Mouse (Mus musculus) limb, embryonic 14.5 days (tissue): Measurements from ENCODE around the gene Sp6. TPM values are rescaled to one million over a fixed set of nuclear protein-coding genes. Genes with fewer than 3 reads are reported as not detected.

Experiments
- ATAC-seq: fragments of 200-750 bp; cut with Nextera tagmentation; 2 replicates; pipeline ENCODE4 v1.8.0; 2017; ENCODE audit warnings: low read depth, moderate number of reproducible peaks, moderate TSS enrichment; ENCODE audit not compliant: low FRiP score
- DNase-seq: peaks from one replicate; pipeline ENCODE4 v3.0.0-alpha.2; 2015; ENCODE audit warnings: low spot score
- H3K27ac ChIP-seq: fragments of 300-500 bp; sonication (generic); replicated peaks from 2 replicates; pipeline ENCODE4 v1.5.1; 2014; ENCODE audit warnings: low read depth, mild to moderate bottlenecking, low read length, moderate library complexity, mixed read lengths
- H3K27me3 ChIP-seq: fragments of 300-500 bp; sonication (generic); 2 replicates; pipeline ENCODE4 v1.6.1; 2014; ENCODE audit warnings: low read length, mixed read lengths; ENCODE audit not compliant: control insufficient read depth, insufficient read depth
- H3K36me3 ChIP-seq: fragments of 300-500 bp; sonication (generic); 2 replicates; pipeline ENCODE4 v1.6.1; 2014; ENCODE audit warnings: mild to moderate bottlenecking, low read length, moderate library complexity, mixed read lengths; ENCODE audit not compliant: control insufficient read depth, insufficient read depth
- H3K4me1 ChIP-seq: fragments of 300-500 bp; sonication (generic); 2 replicates; pipeline ENCODE4 v1.6.1; 2014; ENCODE audit warnings: antibody characterized with exemption, low read length, mixed read lengths; ENCODE audit not compliant: control insufficient read depth, insufficient read depth
- H3K4me2 ChIP-seq: fragments of 300-500 bp; sonication (generic); replicated peaks from 2 replicates; pipeline ENCODE4 v1.6.1; 2014; ENCODE audit warnings: low read depth, mild to moderate bottlenecking, low read length, moderate library complexity; ENCODE audit not compliant: severe bottlenecking
- H3K4me3 ChIP-seq: fragments of 300-500 bp; sonication (generic); replicated peaks from 2 replicates; pipeline ENCODE4 v1.5.1; 2014; ENCODE audit warnings: low read length
- H3K9ac ChIP-seq: fragments of 300-500 bp; sonication (generic); 2 replicates; pipeline ENCODE4 v1.6.1; 2014; ENCODE audit warnings: mild to moderate bottlenecking, low read depth, low read length, moderate library complexity; ENCODE audit not compliant: severe bottlenecking
- H3K9me3 ChIP-seq: fragments of 300-500 bp; sonication (generic); 2 replicates; pipeline ENCODE4 v1.6.1; 2016; ENCODE audit warnings: low read length; ENCODE audit not compliant: control insufficient read depth
- POLR2A ChIP-seq: fragments of 200-500 bp; IDR thresholded peaks from 2 replicates; pipeline ENCODE4 v1.8.0; 2012; ENCODE audit warnings: inconsistent platforms, mild to moderate bottlenecking, moderate library complexity, borderline replicate concordance; ENCODE audit not compliant: insufficient read depth, insufficient read length; ENCODE audit errors: extremely low read depth
- WGBS: fragments of 180-500 bp; shearing (Covaris S2); extraction: QIAGEN DNeasy Blood & Tissue Kit; methylation state at CpG from one replicate; pipeline ENCODE4 v1.1.7; 2014; 5-methylcytosine and 5-hydroxymethylcytosine counted together
- polyA plus RNA-seq, 2 experiments: library from polyadenylated mRNA; depleted of rRNA in 1 of 2; stranded (reverse) in 1 of 2; unstranded in 1 of 2; fragments of >200 nt; fragmentation: Nextera tagmentation in 1 of 2; extraction: Ambion mirVana in 1 of 2; gene quantifications; 2 replicates each; pipeline versions ENCODE4 v1.2.1 to v1.2.3; 2012 to 2014

Sp6 gene
- polyA plus RNA-seq, 2 experiments = 4.5 to 5.6 TPM

DNA sequence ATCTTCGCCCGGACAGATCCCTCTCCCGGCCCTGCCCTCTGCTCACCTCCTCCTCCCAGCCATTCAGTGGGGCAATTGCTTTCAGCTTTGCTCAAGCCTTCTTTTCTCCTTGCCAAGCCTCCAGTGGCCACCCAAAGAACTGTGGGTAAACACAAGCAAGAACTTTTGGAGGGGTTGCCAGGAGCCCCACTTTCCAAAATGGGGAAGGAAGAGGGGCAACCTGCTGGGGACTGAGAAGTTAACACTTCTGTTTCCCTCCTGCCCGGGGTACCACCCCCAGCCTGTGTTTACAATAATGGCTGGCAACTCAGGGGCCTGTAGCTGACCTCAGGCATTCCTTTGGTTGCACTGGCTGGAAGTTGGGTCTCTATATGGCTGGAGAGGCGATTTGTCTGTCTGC, 10.0 kb upstream of the Sp6 start:
- Histone ChIP-seq H3K9ac (no peak overlapping the region), H3K36me3 (no peaks in the 10 kb centered on the region), H3K4me1 (no peaks in the 10 kb centered on the region), H3K4me3 (no peak overlapping the region), H3K27me3 (no peaks in the 10 kb centered on the region), H3K27ac (no peak overlapping the region), H3K4me2 (no peak overlapping the region), H3K9me3 (no peaks in the 10 kb centered on the region)
- TF ChIP-seq POLR2A = no peak
- ATAC-seq = no peak
- WGBS = 25% methylated on average over 5 of the region's 5 CpGs
- no peak for DNase-seq

DNA sequence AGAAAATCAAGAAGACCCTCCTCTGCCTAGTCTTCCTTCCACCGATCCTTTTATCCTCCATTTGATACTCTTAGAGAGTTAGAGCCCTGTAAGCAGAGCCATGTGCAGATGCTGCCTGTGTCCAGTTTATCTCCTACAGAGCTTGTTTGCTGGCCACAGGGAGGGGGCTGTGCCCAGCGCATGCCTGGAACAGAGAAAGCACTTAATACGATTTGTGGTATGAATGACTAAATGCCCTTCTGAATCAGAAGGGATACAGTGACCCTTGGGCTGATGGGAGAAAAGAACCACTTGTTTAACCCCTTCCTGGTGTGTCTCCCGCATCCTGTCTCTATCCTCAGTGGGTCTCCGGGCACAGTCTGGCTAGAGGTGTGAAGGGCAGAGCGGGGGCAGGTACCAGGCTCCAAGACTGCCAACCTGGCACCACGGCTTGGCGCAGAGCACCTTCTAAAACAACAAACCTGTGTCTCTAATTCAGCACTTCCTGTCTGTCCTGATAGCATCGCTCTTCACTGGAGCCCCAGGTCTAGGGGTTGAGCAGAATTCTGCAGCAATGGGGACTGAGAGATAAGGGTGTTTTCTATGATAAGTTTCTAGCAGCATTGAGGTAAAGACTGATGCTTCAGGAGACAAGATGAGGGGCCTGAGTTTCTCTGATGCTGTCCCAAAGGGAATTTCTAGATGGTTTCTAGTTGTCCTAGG, 6.0 kb upstream of the Sp6 start:
- no peak for DNase-seq
- WGBS = 59% methylated on average over 9 of the region's 9 CpGs
- no peaks in the 10 kb centered on the region for H3K27me3 ChIP-seq

DNA sequence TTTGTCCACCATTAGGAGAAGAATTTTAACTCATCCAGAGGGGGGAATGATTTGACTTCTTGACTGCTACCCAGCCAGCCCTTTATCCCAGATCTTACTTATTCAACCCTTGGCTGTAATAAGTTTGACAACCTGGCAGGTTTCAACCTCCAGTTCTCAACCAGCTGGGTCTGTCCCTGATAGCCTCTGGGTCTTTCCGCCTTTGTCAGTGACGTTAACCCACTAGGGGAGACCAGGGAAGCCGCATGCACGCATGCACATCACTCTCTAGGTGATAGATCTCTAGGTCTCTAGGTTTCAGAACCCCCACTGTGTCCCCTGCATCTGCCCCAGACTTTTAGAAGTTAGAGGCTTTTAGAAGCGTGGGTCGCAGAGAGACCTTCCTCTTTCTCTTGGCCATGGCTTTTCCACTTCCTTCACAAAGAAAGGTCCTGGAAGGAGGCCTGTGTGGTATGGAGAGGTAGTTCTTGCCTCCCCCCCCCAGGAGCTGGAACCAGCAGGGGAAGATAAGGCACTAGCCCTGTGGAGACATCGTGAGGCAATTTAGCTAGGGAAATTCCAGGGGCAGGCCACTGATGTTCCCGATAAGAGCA, 3.9 kb upstream of the Sp6 start:
- Histone ChIP-seq H3K4me1 (no peaks in the 10 kb centered on the region), H3K4me2 (no peak overlapping the region), H3K36me3 (no peaks in the 10 kb centered on the region), H3K27me3 (no peaks in the 10 kb centered on the region; the same call in 1 of the 2 replicates), H3K27ac (no peak overlapping the region), H3K4me3 (no peak overlapping the region), H3K9ac (no peak overlapping the region), H3K9me3 (no peaks in the 10 kb centered on the region)
- no peak for DNase-seq
- 43% methylated on average over 8 of the region's 8 CpGs for WGBS
- no peak for ATAC-seq
- no peak for TF ChIP-seq POLR2A

More for the DNA sequence above, 6.0 kb upstream of the Sp6 start:
- ATAC-seq = no peak
- H3K4me1 ChIP-seq = no peaks in the 10 kb centered on the region
- H3K4me3 ChIP-seq = no peak overlapping the region
- H3K9ac ChIP-seq = no peak overlapping the region
- no peaks in the 10 kb centered on the region for H3K9me3 ChIP-seq
- no peak for TF ChIP-seq POLR2A
- H3K4me2 ChIP-seq = no peak overlapping the region
- H3K36me3 ChIP-seq = no peaks in the 10 kb centered on the region
- H3K27ac ChIP-seq = no peak overlapping the region

DNA sequence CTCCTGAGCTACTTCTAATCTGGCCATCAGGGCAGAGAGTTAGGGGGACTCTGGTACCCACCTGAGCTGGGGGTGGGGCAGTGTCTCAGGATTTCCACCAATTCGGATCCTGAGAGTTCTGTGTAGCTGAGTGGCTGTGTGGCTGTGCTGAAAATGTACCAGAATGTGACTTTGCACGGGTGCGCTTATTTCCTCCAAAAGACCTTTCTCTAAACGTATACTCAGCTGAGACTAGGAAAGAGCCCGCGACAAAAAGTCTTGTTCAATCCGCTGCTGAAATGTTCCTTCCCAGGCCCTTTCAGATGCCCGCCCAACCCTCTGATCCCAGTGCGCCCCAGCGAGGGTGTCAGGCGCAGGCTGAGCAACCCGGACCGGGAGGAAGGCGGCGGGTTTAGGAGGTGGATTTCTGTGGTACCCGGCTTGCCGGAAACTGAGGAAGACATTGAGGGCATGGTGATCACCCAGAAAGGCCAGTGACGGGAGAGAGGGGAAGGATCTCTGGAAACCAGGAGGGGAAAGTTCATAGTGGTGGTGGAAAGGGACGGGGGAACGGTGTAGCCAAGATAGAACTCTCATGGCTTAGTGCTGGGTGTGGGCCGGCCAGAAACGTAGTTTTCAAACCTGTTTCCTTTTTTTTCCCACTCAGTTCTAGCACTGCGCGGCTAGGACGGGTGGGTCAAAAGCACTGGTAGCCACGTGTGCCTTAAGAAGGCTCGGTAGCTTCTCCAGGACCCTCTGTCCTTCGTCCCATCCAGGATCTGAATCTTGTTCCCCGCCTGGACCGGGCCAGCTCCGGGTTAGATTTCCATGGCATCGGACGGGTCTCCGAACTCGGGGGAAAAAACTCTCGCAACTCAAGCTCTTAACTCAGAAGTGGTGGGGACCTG, 4.7 kb downstream of the Sp6 start:
- DNase-seq = no peak
- Histone ChIP-seq H3K36me3 (no peaks in the 10 kb centered on the region), H3K4me1 (peaks cover 9% of the 10 kb centered on the region; the same call in 1 of the 2 replicates), H3K4me2 (peak overlapping the region; percentile 66), H3K27ac (no peak overlapping the region), H3K9me3 (no peaks in the 10 kb centered on the region), H3K4me3 (peak overlapping the region; percentile 41), H3K9ac (0 out of 2 replicates have a peak overlapping the region, but pooled peaks have one; percentile 32), H3K27me3 (peaks cover 70% of the 10 kb centered on the region)
- no peak for TF ChIP-seq POLR2A
- ATAC-seq = no peak
- WGBS = 2% methylated on average over 36 of the region's 36 CpGs

DNA sequence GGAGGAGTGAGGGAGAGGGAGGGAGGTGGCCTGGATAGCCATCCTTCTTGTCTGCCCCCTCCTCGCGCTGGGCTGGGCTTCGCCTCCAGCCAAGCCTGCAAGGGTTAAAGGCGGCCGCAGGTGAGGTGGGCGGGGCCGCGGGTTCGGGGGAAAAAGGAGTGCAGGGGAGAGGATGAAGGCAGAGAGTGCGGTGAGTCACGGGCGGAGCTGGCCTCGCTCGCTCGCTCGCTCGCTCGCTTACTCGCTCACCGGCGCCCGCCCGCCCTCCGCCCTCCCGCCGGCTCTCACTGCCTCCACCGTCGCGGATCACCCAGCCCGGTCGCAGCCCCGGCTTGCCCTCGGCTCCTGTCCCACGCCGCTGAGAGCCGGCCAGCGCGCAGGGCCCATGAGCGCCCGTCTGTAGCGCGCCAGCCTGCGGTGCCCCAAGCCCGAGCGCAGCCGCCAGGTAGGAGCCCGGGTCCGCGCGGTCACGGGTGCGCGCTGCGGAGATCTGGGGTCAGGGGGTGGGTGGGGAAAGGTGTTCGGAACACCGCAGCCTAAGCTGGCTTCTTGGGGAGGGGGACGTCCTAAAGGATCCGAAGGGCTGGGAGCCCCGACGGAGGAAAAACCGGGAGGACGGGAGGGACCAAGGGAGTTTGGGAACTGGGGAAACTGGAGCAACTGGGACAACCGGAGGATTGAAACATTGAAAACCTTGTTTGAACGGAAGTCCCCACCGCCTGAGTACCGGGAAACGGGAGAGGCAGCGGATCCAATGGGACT, 5.6 kb downstream of the Sp6 start:
- ATAC-seq = no peak
- Histone ChIP-seq H3K9me3 (no peaks in the 10 kb centered on the region), H3K4me2 (peak overlapping the region; percentile 66), H3K36me3 (no peaks in the 10 kb centered on the region), H3K27ac (no peak overlapping the region), H3K4me3 (peak overlapping the region; percentile 41), H3K4me1 (peaks cover 9% of the 10 kb centered on the region; the same call in 1 of the 2 replicates), H3K27me3 (peaks cover 78% of the 10 kb centered on the region), H3K9ac (peak overlapping the region; percentile 32; the same call in 1 of the 2 replicates)
- no peak for TF ChIP-seq POLR2A
- under 1% methylated on average over 42 of the region's 68 CpGs for WGBS
- no peak for DNase-seq
